Mouse (Mus musculus) hindbrain, embryonic 16.5 days (tissue): ENCODE measurements at regions not wholly inside any gene's neighbourhood (a gene's known extent, or its start where the extent isn't known, plus 50 kb on each side); places are given as distances from the start of the nearest gene placed in this dataset.

Source experiments
- ATAC-seq: fragments of 200-750 bp; cut with Nextera tagmentation; 2 replicates; pipeline ENCODE4 v1.8.0; 2017; ENCODE audit warnings: moderate TSS enrichment, moderate library complexity
- H3K27ac ChIP-seq: fragments of 300-500 bp; sonication (generic); 2 replicates; pipeline ENCODE4 v1.5.1; 2014; ENCODE audit warnings: low read depth, mild to moderate bottlenecking, control low read depth, low read length, moderate library complexity
- H3K27me3 ChIP-seq: fragments of 300-500 bp; sonication (generic); replicated peaks from 2 replicates; pipeline ENCODE4 v1.6.1; 2014; ENCODE audit warnings: low read length; ENCODE audit not compliant: control insufficient read depth, insufficient read depth
- H3K36me3 ChIP-seq: fragments of 300-500 bp; sonication (generic); 2 replicates; pipeline ENCODE4 v1.6.1; 2014; ENCODE audit warnings: mild to moderate bottlenecking, low read length, moderate library complexity, mixed read lengths; ENCODE audit not compliant: control insufficient read depth, insufficient read depth
- H3K4me1 ChIP-seq: fragments of 300-500 bp; sonication (generic); 2 replicates; pipeline ENCODE4 v1.6.1; 2014; ENCODE audit warnings: low read depth, low read length; ENCODE audit not compliant: control insufficient read depth, insufficient read depth
- H3K4me2 ChIP-seq: fragments of 300-500 bp; sonication (generic); 2 replicates; pipeline ENCODE4 v1.6.1; 2014; ENCODE audit warnings: mild to moderate bottlenecking, low read length, control low read depth, moderate library complexity
- H3K4me3 ChIP-seq: fragments of 300-500 bp; sonication (generic); 2 replicates; pipeline ENCODE4 v1.5.1; 2014; ENCODE audit warnings: mild to moderate bottlenecking, low read length, control low read depth, moderate library complexity
- H3K9ac ChIP-seq: fragments of 300-500 bp; sonication (generic); 2 replicates; pipeline ENCODE4 v1.6.1; 2014; ENCODE audit warnings: low read depth, mild to moderate bottlenecking, control low read depth, low read length, moderate library complexity
- H3K9me3 ChIP-seq: fragments of 300-500 bp; sonication (generic); 2 replicates; pipeline ENCODE4 v1.6.1; 2014; ENCODE audit warnings: mild to moderate bottlenecking, low read length, moderate library complexity; ENCODE audit not compliant: control insufficient read depth
- WGBS: fragments of 180-500 bp; shearing (Covaris S2); extraction: QIAGEN DNeasy Blood & Tissue Kit; methylation state at CpG from one replicate; pipeline ENCODE4 v1.1.7; 2014; 5-methylcytosine and 5-hydroxymethylcytosine counted together

DNA sequence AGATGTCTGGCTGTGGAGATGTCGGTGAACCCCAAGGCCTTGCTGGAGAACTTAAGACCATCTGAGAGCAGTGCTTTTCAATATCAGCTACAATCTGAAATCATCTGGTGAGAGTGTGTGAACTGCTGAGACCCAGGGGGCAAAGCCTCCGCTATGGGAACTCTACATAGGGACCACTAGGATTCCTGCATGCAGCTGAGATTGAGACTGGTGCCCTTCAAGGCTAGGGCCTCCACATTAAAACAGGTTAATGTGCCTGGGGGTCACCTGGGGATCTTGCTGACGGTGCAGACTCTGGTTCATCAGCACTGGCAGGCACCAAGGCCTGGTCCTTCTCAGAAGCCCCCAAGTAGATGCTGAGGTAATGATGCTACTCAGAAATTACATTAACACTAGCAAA, 154.6 kb downstream of the Kdr start:
- no peak for ATAC-seq
- Histone ChIP-seq H3K4me3 (no peak overlapping the region), H3K9me3 (no peaks in the 10 kb centered on the region), H3K27me3 (no peaks in the 10 kb centered on the region), H3K36me3 (no peaks in the 10 kb centered on the region), H3K4me1 (no peaks in the 10 kb centered on the region), H3K9ac (no peak overlapping the region), H3K4me2 (no peak overlapping the region), H3K27ac (no peak overlapping the region)
- WGBS: 88% methylated on average over 3 of the region's 3 CpGs

DNA sequence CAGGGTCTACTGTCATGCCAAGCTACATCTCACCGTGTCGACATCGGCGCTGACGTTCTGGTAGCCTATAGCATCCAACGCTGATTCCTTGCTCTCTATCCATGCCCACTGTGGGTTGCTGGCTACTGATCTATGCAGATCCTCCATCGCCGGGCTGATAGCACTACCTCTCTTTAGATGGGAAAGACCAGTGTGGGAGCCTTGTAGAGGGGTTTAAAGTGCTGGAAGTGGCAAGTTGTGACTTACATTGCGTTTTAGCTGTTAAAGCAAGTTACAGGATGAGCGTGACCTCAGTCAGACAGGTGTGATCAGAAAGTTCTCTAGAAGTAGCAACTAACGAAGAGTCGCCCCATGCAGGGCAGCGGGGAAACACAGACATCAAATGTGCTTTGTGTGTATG, 160.9 kb downstream of the Kdr start:
- H3K36me3 ChIP-seq: no peaks in the 10 kb centered on the region
- H3K4me1 ChIP-seq: no peaks in the 10 kb centered on the region
- H3K4me2 ChIP-seq: no peak overlapping the region
- no peaks in the 10 kb centered on the region for H3K9me3 ChIP-seq
- H3K9ac ChIP-seq: no peak overlapping the region
- no peak for ATAC-seq
- H3K27me3 ChIP-seq: no peaks in the 10 kb centered on the region
- H3K27ac ChIP-seq: no peak overlapping the region
- WGBS: 95% methylated on average over 13 of the region's 13 CpGs
- H3K4me3 ChIP-seq: no peak overlapping the region

DNA sequence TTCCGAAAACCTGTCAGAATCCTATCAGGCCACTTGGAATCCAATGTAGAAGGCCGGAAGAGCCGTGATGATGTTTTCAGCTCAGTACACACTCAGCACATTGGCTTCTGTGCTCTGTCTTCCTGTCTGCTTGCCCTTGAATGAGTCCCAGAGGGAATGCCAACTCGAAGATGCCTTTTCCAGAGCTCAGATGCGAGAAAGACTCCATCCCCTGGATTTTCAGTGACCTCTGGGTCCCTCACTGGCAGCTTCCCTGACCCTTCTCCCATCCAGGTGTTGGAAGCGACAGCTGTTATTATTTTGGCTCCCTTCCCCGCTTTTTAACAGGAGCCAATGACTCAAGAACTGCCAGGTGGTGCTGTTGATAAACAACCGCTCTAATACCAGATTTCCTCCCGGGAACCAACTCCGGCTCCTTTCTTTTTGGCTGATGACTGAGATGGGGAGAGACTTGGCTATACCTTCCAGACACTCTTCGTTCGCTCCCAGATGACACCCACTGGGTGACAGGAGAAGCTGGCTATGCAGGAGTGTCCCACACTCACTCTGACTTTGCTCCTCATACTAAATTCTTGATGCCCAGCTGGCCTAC, 163.8 kb downstream of the Kdr start:
- Histone ChIP-seq H3K9ac (no peak overlapping the region), H3K4me1 (no peaks in the 10 kb centered on the region), H3K36me3 (no peaks in the 10 kb centered on the region), H3K27me3 (no peaks in the 10 kb centered on the region), H3K4me2 (no peak overlapping the region), H3K4me3 (no peak overlapping the region), H3K9me3 (no peaks in the 10 kb centered on the region), H3K27ac (no peak overlapping the region)
- 75% methylated on average over 12 of the region's 12 CpGs for WGBS
- no peak for ATAC-seq

DNA sequence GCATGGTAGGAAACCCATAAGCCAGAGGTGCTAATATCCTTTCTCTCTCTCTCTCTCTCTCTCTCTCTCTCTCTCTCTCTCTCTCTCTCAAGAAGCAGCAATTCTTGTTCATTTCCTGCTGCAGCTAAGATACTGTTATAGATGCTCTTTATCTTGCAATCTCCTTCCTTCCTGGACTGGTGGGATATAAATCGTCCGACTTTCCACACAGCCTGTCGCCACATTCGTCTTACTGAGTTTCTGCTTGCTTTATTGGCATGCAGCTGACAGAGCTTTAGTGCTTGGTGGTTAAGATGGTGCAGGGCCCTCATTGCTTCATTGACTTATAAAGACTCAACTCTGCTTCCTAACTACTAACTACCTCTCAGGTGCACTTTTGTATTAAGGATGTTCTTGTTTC, 165.6 kb downstream of the Kdr start:
- no peaks in the 10 kb centered on the region for H3K27me3 ChIP-seq
- H3K4me1 ChIP-seq: no peaks in the 10 kb centered on the region
- WGBS: 79% methylated on average over 4 of the region's 4 CpGs
- no peak overlapping the region for H3K4me3 ChIP-seq
- no peak overlapping the region for H3K27ac ChIP-seq
- no peaks in the 10 kb centered on the region for H3K9me3 ChIP-seq
- H3K9ac ChIP-seq: no peak overlapping the region
- no peak overlapping the region for H3K4me2 ChIP-seq
- no peaks in the 10 kb centered on the region for H3K36me3 ChIP-seq
- ATAC-seq: no peak

DNA sequence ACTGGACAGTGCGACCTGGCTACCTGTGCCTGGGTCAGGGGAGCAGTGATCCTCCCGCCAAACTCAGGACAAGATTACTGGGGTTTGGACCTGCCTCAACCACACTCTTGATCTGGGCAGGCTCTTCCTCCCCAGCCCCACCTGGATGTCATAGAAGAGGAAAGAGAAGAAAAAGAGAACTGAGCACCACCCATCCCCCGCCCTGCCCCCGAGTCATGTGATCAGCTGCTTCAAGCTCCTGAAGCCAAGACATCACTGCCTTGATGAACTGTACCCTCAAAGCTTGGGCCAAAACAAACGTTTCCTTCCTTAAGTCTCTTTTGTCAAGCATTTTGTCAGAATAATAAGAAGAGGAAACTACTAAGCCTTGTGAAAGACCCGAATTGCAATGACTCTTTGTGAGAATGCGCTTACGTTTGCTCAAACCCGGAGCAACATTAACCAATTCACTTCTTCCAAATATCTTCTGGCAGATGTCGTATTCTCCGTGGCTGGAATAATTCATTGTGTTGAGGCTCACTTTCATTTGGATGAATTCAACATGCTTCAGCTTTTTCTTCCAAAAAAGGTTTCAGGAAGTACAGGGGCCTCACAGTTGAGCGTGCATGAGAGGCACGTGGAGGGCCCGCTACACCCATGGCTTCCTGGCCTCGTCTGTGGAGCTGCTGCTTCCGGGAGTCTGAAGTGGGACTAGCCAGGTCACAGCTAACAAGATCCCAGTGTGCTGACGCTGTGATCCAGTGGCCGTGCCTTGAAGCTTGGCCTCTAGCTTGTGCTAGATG, 169.5 kb downstream of the Kdr start:
- Histone ChIP-seq H3K36me3 (no peaks in the 10 kb centered on the region), H3K9me3 (no peaks in the 10 kb centered on the region), H3K27ac (no peak overlapping the region), H3K4me2 (no peak overlapping the region), H3K9ac (no peak overlapping the region), H3K4me1 (no peaks in the 10 kb centered on the region), H3K4me3 (no peak overlapping the region), H3K27me3 (no peaks in the 10 kb centered on the region)
- no peak for ATAC-seq
- 83% methylated on average over 18 of the region's 18 CpGs for WGBS

DNA sequence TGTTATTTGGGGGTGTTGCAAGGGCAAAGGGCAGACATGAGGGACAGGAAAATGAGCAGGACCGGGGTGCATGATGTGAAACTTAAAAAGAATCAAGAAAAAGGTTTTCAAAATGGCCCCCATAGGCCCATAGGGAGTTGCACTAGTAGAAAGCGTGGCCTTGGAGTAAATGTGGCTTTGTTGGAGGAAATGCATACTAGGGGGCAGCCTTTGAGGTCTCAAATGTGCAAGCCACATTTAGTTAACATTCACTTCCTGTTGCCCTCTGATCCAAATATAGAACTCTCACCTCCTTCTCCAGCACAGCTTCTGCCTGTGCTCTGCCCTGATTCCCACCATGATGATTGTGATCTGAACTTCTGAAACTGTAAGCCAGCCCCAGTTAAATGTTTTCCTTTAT, 173.2 kb downstream of the Kdr start:
- 85% methylated on average over 2 of the region's 2 CpGs for WGBS
- Histone ChIP-seq H3K9me3 (no peaks in the 10 kb centered on the region), H3K4me1 (no peaks in the 10 kb centered on the region), H3K27me3 (no peaks in the 10 kb centered on the region), H3K9ac (no peak overlapping the region), H3K4me3 (no peak overlapping the region), H3K27ac (no peak overlapping the region), H3K4me2 (no peak overlapping the region), H3K36me3 (no peaks in the 10 kb centered on the region)
- ATAC-seq: no peak

DNA sequence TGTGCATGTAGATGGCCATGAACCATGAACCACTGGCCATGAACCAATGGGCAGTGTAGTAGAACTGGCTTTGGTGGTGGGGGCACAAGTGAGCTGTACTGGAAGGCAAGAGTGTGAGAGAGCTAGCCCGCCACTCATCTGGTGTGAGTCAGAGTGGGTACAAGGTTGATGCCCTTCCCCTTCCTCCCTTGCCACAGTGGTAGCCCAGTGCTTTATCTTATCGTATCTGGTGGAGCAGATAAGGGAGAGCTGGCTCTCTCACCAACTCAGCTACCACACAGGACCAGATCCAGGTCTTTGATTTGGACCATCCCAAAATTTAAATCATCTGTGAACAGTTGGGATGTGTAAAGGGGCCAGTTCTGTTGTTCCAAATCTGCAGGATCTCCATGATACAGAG, 173.9 kb downstream of the Kdr start:
- no peak overlapping the region for H3K4me3 ChIP-seq
- no peaks in the 10 kb centered on the region for H3K4me1 ChIP-seq
- no peak overlapping the region for H3K9ac ChIP-seq
- 100% methylated on average over 2 of the region's 2 CpGs for WGBS
- ATAC-seq: no peak
- H3K27ac ChIP-seq: no peak overlapping the region
- H3K4me2 ChIP-seq: no peak overlapping the region
- H3K36me3 ChIP-seq: no peaks in the 10 kb centered on the region
- H3K9me3 ChIP-seq: no peaks in the 10 kb centered on the region
- H3K27me3 ChIP-seq: no peaks in the 10 kb centered on the region

DNA sequence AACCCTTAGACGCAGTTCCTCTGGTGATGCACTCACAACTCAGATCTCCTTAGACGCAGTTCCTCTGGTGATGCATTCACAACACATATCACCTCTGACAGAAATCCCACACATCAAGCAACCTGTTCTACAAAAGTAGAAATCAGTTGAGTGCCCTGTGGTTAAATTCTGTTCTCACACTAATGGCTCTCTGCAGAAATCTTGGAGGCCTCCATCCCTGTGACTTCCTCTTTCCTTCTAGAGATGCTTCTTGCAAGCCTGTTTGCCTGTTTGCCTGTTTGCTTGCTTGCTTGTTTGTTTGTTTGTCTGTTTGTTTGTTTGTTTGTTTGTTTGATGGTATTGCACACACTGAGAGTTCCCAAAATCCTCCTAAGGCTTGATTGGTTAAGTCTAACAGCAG, 175.2 kb downstream of the Kdr start:
- H3K4me1 ChIP-seq: no peaks in the 10 kb centered on the region
- 93% methylated on average over 2 of the region's 2 CpGs for WGBS

DNA sequence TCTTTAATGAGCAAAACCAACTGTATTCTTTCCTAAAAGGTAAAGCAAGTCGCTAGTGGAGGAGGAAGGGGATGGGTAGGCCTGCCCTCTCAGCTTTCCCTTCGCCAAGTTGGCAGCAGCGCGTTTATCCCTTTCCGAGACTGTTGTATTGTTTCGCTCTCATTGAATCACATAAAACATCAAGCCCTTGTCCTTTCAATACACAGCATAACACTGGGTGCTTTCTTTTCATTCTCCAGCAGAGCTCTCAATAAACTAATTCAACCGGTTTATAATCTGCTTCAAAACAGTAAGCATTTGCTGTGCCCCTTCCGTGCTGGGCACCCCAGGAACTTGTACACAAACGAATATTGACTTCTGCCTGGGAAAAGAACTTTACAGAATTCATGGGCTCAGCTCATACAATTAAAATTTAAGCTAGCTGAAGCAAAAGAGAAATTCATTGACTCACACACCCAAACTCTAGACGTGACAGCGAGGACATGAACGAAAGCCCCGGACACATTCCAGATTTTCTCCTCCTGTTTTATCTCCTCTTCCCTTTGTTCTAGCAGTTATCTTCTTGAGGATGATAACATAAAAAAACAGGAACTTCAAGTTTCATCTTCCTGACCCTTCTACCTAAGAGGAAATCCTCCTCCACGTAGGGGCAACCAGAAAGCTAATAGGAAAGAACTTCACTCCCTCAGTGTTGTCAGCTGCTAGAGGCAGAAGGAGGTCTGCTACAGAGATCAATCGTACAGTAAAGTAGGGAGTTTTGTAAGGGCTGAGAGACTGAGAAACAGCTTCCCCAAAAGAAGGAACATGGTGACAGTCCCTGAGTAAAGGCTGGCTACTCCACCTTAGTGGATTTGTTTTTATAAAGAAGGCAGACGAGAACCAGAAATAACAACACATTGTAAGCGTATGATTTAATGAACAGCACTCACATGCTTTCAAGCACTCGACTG, 177.9 kb downstream of the Kdr start:
- no peak overlapping the region for H3K27ac ChIP-seq
- H3K27me3 ChIP-seq: no peaks in the 10 kb centered on the region
- WGBS: 51% methylated on average over 18 of the region's 18 CpGs
- no peaks in the 10 kb centered on the region; the same call in 1 of the 2 replicates for H3K9me3 ChIP-seq
- H3K9ac ChIP-seq: no peak overlapping the region
- H3K36me3 ChIP-seq: no peaks in the 10 kb centered on the region
- no peak overlapping the region for H3K4me3 ChIP-seq
- no peaks in the 10 kb centered on the region for H3K4me1 ChIP-seq
- H3K4me2 ChIP-seq: no peak overlapping the region
- 0 out of 2 replicates have a peak, but pooled peaks have one; percentile 52 for ATAC-seq

More for the DNA sequence above, 175.2 kb downstream of the Kdr start:
- no peak overlapping the region for H3K9ac ChIP-seq
- no peak overlapping the region for H3K4me2 ChIP-seq
- no peak for ATAC-seq
- H3K36me3 ChIP-seq: no peaks in the 10 kb centered on the region
- no peak overlapping the region for H3K4me3 ChIP-seq
- H3K9me3 ChIP-seq: no peaks in the 10 kb centered on the region
- H3K27ac ChIP-seq: no peak overlapping the region
- no peaks in the 10 kb centered on the region for H3K27me3 ChIP-seq
